Mouse (Mus musculus) frontal cortex, postnatal 25 days (tissue): ENCODE results near the gene Gm11172.
A peak's percentile ranks its signal among the peaks of the same experiment; 100 is the strongest.
"Not testable (repeated sequence)": the region's sequence is repeated elsewhere in the genome, so short reads cannot be mapped to it uniquely, and the experiment has no call there.

ENCODE experiments used
- DNase-seq, 2 experiments: peaks; one replicate each; pipeline ENCODE4 v3.0.0; 2022; ENCODE audit warnings: low spot score in 2 of 2

Gm11172 gene

GRCm38 (mm10) chr16:10834542-10834910, 21.8 kb downstream of the Gm11172 start:
- DNase-seq: no peak

GRCm38 (mm10) chr16:10834911-10835587, 22.3 kb downstream of the Gm11172 start, which contains the start of gene Rmi2:
Gene Rmi2, plus strand, starts transcription at chr16:10835059.
- peak; percentile 49 to 67 for DNase-seq

GRCm38 (mm10) chr16:10836388-10836787, 23.7 kb downstream of the Gm11172 start:
- DNase-seq: no peak

GRCm38 (mm10) chr16:10837250-10837649, 24.5 kb downstream of the Gm11172 start:
- no peak for DNase-seq

GRCm38 (mm10) chr16:10837903-10838302, 25.2 kb downstream of the Gm11172 start:
- no peak for DNase-seq

- DNase-seq: no peak
These were observed 26.0 kb downstream of the Gm11172 start for GRCm38 (mm10) chr16:10838487-10839245.

- no peak for DNase-seq
These were observed 27.3 kb downstream of the Gm11172 start for GRCm38 (mm10) chr16:10840018-10840417.

GRCm38 (mm10) chr16:10842282-10842855, 29.7 kb downstream of the Gm11172 start:
- DNase-seq: no peak

GRCm38 (mm10) chr16:10843486-10844318, 31.0 kb downstream of the Gm11172 start:
- DNase-seq: no peak

GRCm38 (mm10) chr16:10844319-10844670, 31.6 kb downstream of the Gm11172 start:
- no peak for DNase-seq

GRCm38 (mm10) chr16:10845952-10846351, 33.2 kb downstream of the Gm11172 start:
- no peak for DNase-seq

- peak; percentile 48 to 55 for DNase-seq
These were observed 33.8 kb downstream of the Gm11172 start for GRCm38 (mm10) chr16:10846503-10846902.

- no peak for DNase-seq
These were observed 37.5 kb downstream of the Gm11172 start for GRCm38 (mm10) chr16:10849965-10850861.

GRCm38 (mm10) chr16:10850905-10851304, 38.2 kb downstream of the Gm11172 start:
- DNase-seq: no peak

GRCm38 (mm10) chr16:10852216-10852615, 39.5 kb downstream of the Gm11172 start:
- DNase-seq: not testable (repeated sequence)

- no peak for DNase-seq
These were observed 47.1 kb downstream of the Gm11172 start for GRCm38 (mm10) chr16:10859726-10860245.

GRCm38 (mm10) chr16:10861408-10861807, 48.7 kb downstream of the Gm11172 start:
- no peak for DNase-seq
